12 mouse cellular contexts compared by ENCODE assay signal in genomic region chr16:11024841-11025240, GRCm38 (mm10). TPM values are rescaled to one million over a fixed set of nuclear protein-coding genes. Genes with fewer than 3 reads are reported as not detected.
DNase-seq lines count a peak whose midpoint lies in the region; ATAC-seq and TF ChIP-seq lines count a peak whose summit lies in the region.
"Had no signal": no experiment of that assay in that cellular context is flagged by ENCODE, and none has a peak within 500 bp of the region (broad histone marks: within the 10 kb centered on the region; RNA-seq: fewer than 3 reads in every experiment).

No protein-coding gene starts in this region.

- WGBS in intestine, postnatal 0 days, result 70% methylated on average over 3 of the region's 3 CpGs
- WGBS in midbrain, embryonic 16.5 days, result 81% methylated on average over 3 of the region's 3 CpGs

- no peak overlapping the region for H3K4me3 ChIP-seq in intestine, postnatal 0 days (ENCODE audit: low read depth, low read length)
- no peak overlapping the region for H3K4me3 ChIP-seq in midbrain, embryonic 16.5 days (ENCODE audit: low read depth, low read length)
- H3K4me3 ChIP-seq: forebrain, embryonic 13.5 days; liver, embryonic 13.5 days had no signal

- TF ChIP-seq CTCF in intestine, postnatal 0 days (IDR thresholded peaks at IDR 0.05; ENCODE audit: low read depth), result no peak

- no peaks in the 10 kb centered on the region for H3K36me3 ChIP-seq in intestine, postnatal 0 days (ENCODE audit: control insufficient read depth, insufficient read depth)
- H3K36me3 ChIP-seq in midbrain, embryonic 16.5 days (ENCODE audit: control insufficient read depth, insufficient read depth, low read length), result no peaks in the 10 kb centered on the region
- H3K36me3 ChIP-seq: liver, embryonic 13.5 days had no signal

- 0 out of 2 replicates have a peak, but pooled peaks have one; percentile 42 for ATAC-seq in intestine, postnatal 0 days
- no peak for ATAC-seq in megakaryocyte, adult 5-6 weeks (ENCODE audit: poor library complexity, severe bottlenecking)
- no peak for ATAC-seq in midbrain, embryonic 16.5 days
- ATAC-seq: forebrain, embryonic 13.5 days had no signal

- no peak overlapping the region for H3K9ac ChIP-seq in intestine, postnatal 0 days (ENCODE audit: low read depth, low read length)
- H3K9ac ChIP-seq in midbrain, embryonic 16.5 days (ENCODE audit: low read depth, low read length), result no peak overlapping the region
- H3K9ac ChIP-seq: forebrain, embryonic 13.5 days; liver, embryonic 13.5 days had no signal

- no peak overlapping the region for H3K4me2 ChIP-seq in intestine, postnatal 0 days (replicated peaks; ENCODE audit: low read depth)
- no peak overlapping the region for H3K4me2 ChIP-seq in midbrain, embryonic 16.5 days (ENCODE audit: low read length)
- H3K4me2 ChIP-seq: forebrain, embryonic 13.5 days; liver, embryonic 13.5 days had no signal

- no peaks in the 10 kb centered on the region for H3K27me3 ChIP-seq in intestine, postnatal 0 days (replicated peaks; ENCODE audit: control insufficient read depth, insufficient read depth, low read length)
- no peaks in the 10 kb centered on the region for H3K27me3 ChIP-seq in midbrain, embryonic 16.5 days (ENCODE audit: control insufficient read depth, insufficient read depth, low read depth, low read length)
- H3K27me3 ChIP-seq: forebrain, embryonic 13.5 days; liver, embryonic 13.5 days had no signal

- peak; percentile 34 to 41 for DNase-seq in kidney, postnatal 4 days
- DNase-seq in kidney, postnatal 36 days, result no peak
- peak; percentile 98 for DNase-seq in 3T3-L1 (ENCODE audit: low read depth, low spot score)
- peak; percentile 66 for DNase-seq in MN1 (ENCODE audit: low spot score)
- DNase-seq: cerebellum, adult 18-20 months; heart, postnatal 4 days; liver, embryonic 13.5 days; thymus, postnatal 14 days had no signal

- no peaks in the 10 kb centered on the region for H3K4me1 ChIP-seq in intestine, postnatal 0 days (replicated peaks; ENCODE audit: control insufficient read depth, insufficient read depth, low read length)
- H3K4me1 ChIP-seq in midbrain, embryonic 16.5 days (ENCODE audit: control insufficient read depth, insufficient read depth, low read length), result no peaks in the 10 kb centered on the region
- H3K4me1 ChIP-seq: liver, embryonic 13.5 days had no signal

- H3K9me3 ChIP-seq in intestine, postnatal 0 days (ENCODE audit: control insufficient read depth), result no peaks in the 10 kb centered on the region
- H3K9me3 ChIP-seq in midbrain, embryonic 16.5 days (replicated peaks; ENCODE audit: control insufficient read depth, low read length, poor library complexity, severe bottlenecking), result no peaks in the 10 kb centered on the region
- H3K9me3 ChIP-seq: forebrain, embryonic 13.5 days; liver, embryonic 13.5 days had no signal

- no peak overlapping the region for H3K27ac ChIP-seq in intestine, postnatal 0 days (ENCODE audit: low read depth, low read length)
- no peak overlapping the region for H3K27ac ChIP-seq in midbrain, embryonic 16.5 days (ENCODE audit: low read length)
- H3K27ac ChIP-seq: forebrain, embryonic 13.5 days; liver, embryonic 13.5 days had no signal

RNA-seq across cellular contexts. Expression of gene Snn, which starts 35.9 kb away (rescaled TPM):
- polyA plus RNA-seq in intestine, postnatal 0 days (2015; fragmentation: Nextera tagmentation; extraction: Ambion mirVana), result 8.2 and 8.9 TPM in 2 replicates
- 1.1 and 1.7 TPM in 2 replicates for total RNA-seq in megakaryocyte, adult 5-6 weeks (2015)
- total RNA-seq in megakaryocyte, adult 5-6 weeks (2017), result 0.98 and 1.5 TPM in 2 replicates
- polyA plus RNA-seq in midbrain, embryonic 16.5 days (2015; fragmentation: Nextera tagmentation; extraction: Ambion mirVana), result 129 and 134 TPM in 2 replicates

RNA-seq across cellular contexts. Expression of gene Litaf, which starts 41.1 kb away (rescaled TPM):
- polyA plus RNA-seq in intestine, postnatal 0 days (2015; fragmentation: Nextera tagmentation; extraction: Ambion mirVana), result 168 and 175 TPM in 2 replicates
- 102 and 108 TPM in 2 replicates for total RNA-seq in megakaryocyte, adult 5-6 weeks (2015)
- total RNA-seq in megakaryocyte, adult 5-6 weeks (2017), result 88.0 and 90.7 TPM in 2 replicates
- 22.7 and 25.4 TPM in 2 replicates for polyA plus RNA-seq in midbrain, embryonic 16.5 days (2015; fragmentation: Nextera tagmentation; extraction: Ambion mirVana)

Comparison
In these comparisons a context has a peak if more than half of its experiments do, and no peak if none do; other contexts are left out.
1. DNase-seq: peak in kidney, postnatal 4 days (2 of 2), 3T3-L1 (single experiment) and MN1 (single experiment); none in kidney, postnatal 36 days (0 of 2).
2. RNA of gene Snn, which starts 35.9 kb away (polyA plus RNA-seq): 129 to 134 TPM in midbrain, embryonic 16.5 days; 8.2 to 8.9 TPM in intestine, postnatal 0 days; every median in the first group is over 10 times any median in the second.